Mouse (Mus musculus): ENCODE results near the gene Ifnar2. TPM values are rescaled to one million over a fixed set of nuclear protein-coding genes. Genes with fewer than 3 reads are reported as not detected.
A peak's percentile ranks its signal among the peaks of the same experiment; 100 is the strongest.

Ifnar2 gene
- total and polyA plus RNA-seq, 3 experiments, result 33.1 to 34.9 (median 34.5) TPM

GRCm38 (mm10) chr16:91432720-91433328 is 60.2 kb downstream of the Ifnar2 start (continued):
- TF ChIP-seq NRF1 (IDR thresholded peaks at IDR 0.05; ENCODE audit: low read depth, low read length) (no peak), ELF1 (IDR thresholded peaks at IDR 0.05; ENCODE audit: low read depth, low read length) (no peak), ZNF384 (IDR thresholded peaks at IDR 0.05; ENCODE audit: low read depth, low read length) (0 out of 2 replicates have a peak, but pooled peaks have one; percentile 13), HCFC1 (IDR thresholded peaks at IDR 0.05; ENCODE audit: low read depth, low read length) (peak; percentile 29; the same call in 1 of the 2 replicates), GABPA (IDR thresholded peaks at IDR 0.05; ENCODE audit: insufficient replicate concordance, low read depth, low read length) (no peak), MEF2A (IDR thresholded peaks at IDR 0.05; ENCODE audit: borderline replicate concordance, low read depth, low read length) (peak; percentile 22; the same call in 1 of the 2 replicates), KAT2A (IDR thresholded peaks at IDR 0.05; ENCODE audit: insufficient replicate concordance, low read length) (0 out of 2 replicates have a peak, but pooled peaks have one; percentile 19), POLR2AphosphoS2 (IDR thresholded peaks at IDR 0.05; ENCODE audit: low read depth, low read length) (no peak), PAX5 (IDR thresholded peaks at IDR 0.05; ENCODE audit: low read length) (no peak), MYC (IDR thresholded peaks at IDR 0.05; ENCODE audit: low read depth, low read length) (peak; percentile 50; the same call in 1 of the 2 replicates)

GRCm38 (mm10) chr16:91433329-91433933 is 60.8 kb downstream of the Ifnar2 start:
- dilution Hi-C loops (cut with MboI; ENCODE audit: extremely low pct_ligation_motif_present, extremely low pct_unique_long_range_greater_than_20kb, low sequenced_read_pairs) (no loop called here), in situ Hi-C loops (cut with MboI; ENCODE audit: low pct_ligation_motif_present, low pct_unique_long_range_greater_than_20kb, low sequenced_read_pairs) (no loop called here)
- Histone ChIP-seq H3K4me2 (ENCODE audit: insufficient read depth, low read depth, poor library complexity, severe bottlenecking) (peak overlapping the region; percentile 21), H3K79me2 (replicated peaks; ENCODE audit: control insufficient read depth, extremely low read depth, insufficient read depth, poor library complexity, severe bottlenecking) (no peaks in the 10 kb centered on the region), H3K27ac (ENCODE audit: insufficient read depth, low read depth) (peak overlapping the region; percentile 43; the same call in 1 of the 2 replicates), H3K9me3 (replicated peaks; ENCODE audit: low read length) (peaks cover 20% of the 10 kb centered on the region), H3K36me3 (replicated peaks in 1 of 2; ENCODE audit: control insufficient read depth in 1 of 2, insufficient read depth in 1 of 2, low read length in 1 of 2) (peaks cover 0 to 10% of the 10 kb centered on the region in 2 experiments), H3K27me3 (replicated peaks) (no peaks in the 10 kb centered on the region), H3K4me1 (ENCODE audit: control insufficient read depth in 1 of 2, insufficient read depth in 2 of 2) (peaks cover 31 to 47% of the 10 kb centered on the region in 2 experiments), H3K4me3 (replicated peaks in 1 of 3; ENCODE audit: low read depth in 2 of 3, low read length in 2 of 3, poor library complexity in 1 of 3) (no peak overlapping the region), H3K9ac (ENCODE audit: insufficient read depth, low read depth) (no peak overlapping the region)
- DNase-seq (ENCODE audit: extremely low read depth), result peak; percentile 53
- TF ChIP-seq ELF1 (IDR thresholded peaks at IDR 0.05; ENCODE audit: low read depth, low read length), result no peak
- TF ChIP-seq ZKSCAN1 (IDR thresholded peaks at IDR 0.05; ENCODE audit: borderline replicate concordance, low read depth, low read length), result no peak
- TF ChIP-seq PAX5 (IDR thresholded peaks at IDR 0.05; ENCODE audit: low read length), result no peak
- no peak for TF ChIP-seq KAT2A (IDR thresholded peaks at IDR 0.05; ENCODE audit: insufficient replicate concordance, low read length)
- TF ChIP-seq SMC3 (IDR thresholded peaks at IDR 0.05; ENCODE audit: low read depth, low read length), result no peak
- TF ChIP-seq RCOR1 (conservative IDR thresholded peaks at IDR 0.05; ENCODE audit: low read depth, low read length), result no peak
- peak; percentile 62 for TF ChIP-seq MEF2A (IDR thresholded peaks at IDR 0.05; ENCODE audit: borderline replicate concordance, low read depth, low read length)
- no peak for TF ChIP-seq POLR2A (IDR thresholded peaks at IDR 0.05; ENCODE audit: low read depth, low read length)
- no peak for TF ChIP-seq USF1 (IDR thresholded peaks at IDR 0.05; ENCODE audit: low read depth, low read length)
- TF ChIP-seq TBP (conservative IDR thresholded peaks at IDR 0.05; ENCODE audit: low read depth, low read length), result no peak
- TF ChIP-seq CHD2 (IDR thresholded peaks at IDR 0.05; ENCODE audit: low read length), result no peak; the same call in 1 of the 2 replicates
- TF ChIP-seq POLR2AphosphoS2 (IDR thresholded peaks at IDR 0.05; ENCODE audit: low read depth, low read length), result no peak
- no peak for TF ChIP-seq MYC (IDR thresholded peaks at IDR 0.05; ENCODE audit: low read depth, low read length)
- TF ChIP-seq ZMIZ1 (IDR thresholded peaks at IDR 0.05; ENCODE audit: low read depth, low read length), result no peak
- peak; percentile 9; the same call in 1 of the 2 replicates for TF ChIP-seq MAX (IDR thresholded peaks at IDR 0.05; ENCODE audit: low read length)
- no peak for TF ChIP-seq E2F4 (IDR thresholded peaks at IDR 0.05; ENCODE audit: insufficient replicate concordance, low read depth, low read length)
- TF ChIP-seq MAZ (IDR thresholded peaks at IDR 0.05; ENCODE audit: low read depth, low read length), result no peak
- TF ChIP-seq NELFE (IDR thresholded peaks at IDR 0.05; ENCODE audit: low read depth, low read length), result no peak
- TF ChIP-seq GABPA (IDR thresholded peaks at IDR 0.05; ENCODE audit: insufficient replicate concordance, low read depth, low read length), result no peak
- TF ChIP-seq HCFC1 (IDR thresholded peaks at IDR 0.05; ENCODE audit: low read depth, low read length), result no peak
- no peak for TF ChIP-seq JUN (IDR thresholded peaks at IDR 0.05; ENCODE audit: insufficient read depth, low read depth, low read length)
- no peak; the same call in 1 of the 2 replicates for TF ChIP-seq CHD1 (IDR thresholded peaks at IDR 0.05; ENCODE audit: low read depth, low read length)
- no peak for TF ChIP-seq JUND (conservative IDR thresholded peaks at IDR 0.05; ENCODE audit: low read depth, low read length)
- no peak for TF ChIP-seq ZC3H11A (IDR thresholded peaks at IDR 0.05; ENCODE audit: low read depth, low read length)
- TF ChIP-seq MXI1 (IDR thresholded peaks at IDR 0.05; ENCODE audit: low read depth, low read length), result peak; percentile 34
- no peak for TF ChIP-seq SIN3A (IDR thresholded peaks at IDR 0.05; ENCODE audit: low read length)
- no peak for TF ChIP-seq NRF1 (IDR thresholded peaks at IDR 0.05; ENCODE audit: low read depth, low read length)
- TF ChIP-seq TCF12 (IDR thresholded peaks at IDR 0.05; ENCODE audit: low read depth, low read length), result peak; percentile 3; the same call in 1 of the 2 replicates
- TF ChIP-seq CTCF (conservative IDR thresholded peaks at IDR 0.05 in 1 of 2, IDR thresholded peaks at IDR 0.05 in 1 of 2; ENCODE audit: low read depth in 2 of 2, low read length in 2 of 2), result no peak
- no peak for TF ChIP-seq RAD21 (IDR thresholded peaks at IDR 0.05; ENCODE audit: low read depth, low read length)
- TF ChIP-seq EP300 (IDR thresholded peaks at IDR 0.05; ENCODE audit: low read length), result no peak
- 0 out of 2 replicates have a peak, but pooled peaks have one; percentile 32 for TF ChIP-seq ETS1 (conservative IDR thresholded peaks at IDR 0.05; ENCODE audit: low read depth, low read length)
